10 mouse cellular contexts compared by ENCODE assay signal in genomic region chr6:90494155-90494554, GRCm38 (mm10).
"Had no signal": no experiment of that assay in that cellular context is flagged by ENCODE, and none has a peak within 500 bp of the region (broad histone marks: within the 10 kb centered on the region; RNA-seq: fewer than 3 reads in every experiment).

No protein-coding gene starts in this region.

- H3K27me3 ChIP-seq: limb, embryonic 12.5 days; stomach, embryonic 15.5 days had no signal

- H3K4me3 ChIP-seq: limb, embryonic 12.5 days; stomach, embryonic 15.5 days had no signal

- H3K9ac ChIP-seq: limb, embryonic 12.5 days; liver, embryonic 14.5 days; stomach, embryonic 15.5 days had no signal

- H3K9me3 ChIP-seq: limb, embryonic 12.5 days; stomach, embryonic 15.5 days had no signal

- H3K27ac ChIP-seq: limb, embryonic 12.5 days; liver, embryonic 14.5 days; stomach, embryonic 15.5 days had no signal

- ATAC-seq: intestine, embryonic 16.5 days had no signal

- H3K4me2 ChIP-seq: limb, embryonic 12.5 days; stomach, embryonic 15.5 days had no signal

- H3K36me3 ChIP-seq: limb, embryonic 12.5 days; stomach, embryonic 15.5 days had no signal

- DNase-seq: kidney, adult 8-10 months; layer of hippocampus, adult 9-11 months; layer of hippocampus, postnatal 36 days; lung, adult 18-20 months; thymus, adult 2 months; thymus, postnatal 25 days had no signal
